Mouse (Mus musculus): ENCODE measurements around the gene Yod1.

Yod1 gene

DNA sequence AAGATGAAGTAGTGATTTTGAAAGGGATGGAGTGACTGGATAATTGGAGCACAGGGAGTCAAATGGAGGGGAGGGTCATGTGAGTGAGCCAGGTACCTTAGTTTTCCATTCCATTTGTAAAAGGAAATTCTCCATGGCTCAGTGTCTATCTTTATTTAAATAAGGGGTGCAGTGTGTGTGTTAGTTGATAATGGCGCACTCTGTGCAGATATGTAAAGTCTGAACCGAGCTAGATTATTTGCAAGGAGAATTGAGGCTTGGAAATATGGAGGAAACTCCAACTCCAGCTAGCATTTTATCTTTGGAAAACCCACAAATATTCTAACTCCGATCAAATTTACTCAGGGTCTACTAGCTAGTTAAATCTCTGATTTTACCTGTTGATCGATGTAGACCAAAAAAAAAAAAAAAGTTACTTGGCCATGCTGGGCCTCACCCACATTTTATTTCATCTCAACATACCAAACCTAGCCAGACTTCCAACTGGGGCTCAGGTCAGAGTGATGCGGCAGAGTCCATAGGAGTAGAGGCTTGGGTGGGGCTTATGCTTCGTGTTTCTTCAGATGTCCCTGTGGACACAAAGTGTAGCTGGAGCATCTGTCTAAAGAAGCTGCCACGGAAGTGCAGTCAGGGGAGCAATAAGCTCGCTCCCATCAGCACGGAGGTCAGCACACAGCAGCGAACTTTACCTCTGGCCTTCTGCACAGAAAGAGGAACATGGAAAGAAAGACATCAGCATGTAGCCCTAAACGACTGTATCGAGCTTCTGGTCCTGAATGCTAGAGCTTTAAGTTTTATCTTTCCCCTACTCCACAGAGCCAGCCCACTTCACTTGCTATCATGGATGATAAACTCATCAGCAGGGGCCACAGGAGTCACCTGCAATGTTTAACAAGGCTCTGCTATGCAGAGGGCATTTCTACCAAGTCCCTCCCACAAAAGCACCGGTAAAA is 15.9 kb downstream of the Yod1 start:
- no peak for DNase-seq (ENCODE audit: low spot score in 2 of 2)

DNA sequence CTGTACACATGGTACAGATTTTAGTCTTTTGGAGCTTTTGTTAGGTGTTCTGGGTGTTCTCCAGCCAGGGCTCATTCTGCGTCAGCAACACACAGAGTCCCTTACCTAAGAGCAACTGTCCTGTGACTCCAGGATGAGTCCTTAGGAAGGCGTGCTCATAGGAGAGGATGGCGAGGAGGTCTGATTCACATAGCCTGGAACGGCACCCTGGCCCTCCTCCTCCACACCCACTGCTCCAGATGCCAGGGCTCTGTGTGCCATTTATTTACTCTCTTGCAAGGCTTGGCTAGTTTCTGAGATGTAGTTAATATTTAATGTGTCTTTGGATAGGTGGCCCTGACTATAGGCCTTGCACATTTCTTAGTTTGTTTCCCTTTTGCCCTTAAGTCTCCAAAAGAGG is 16.5 kb downstream of the Yod1 start:
- no peak for DNase-seq (ENCODE audit: low spot score in 2 of 2)

DNA sequence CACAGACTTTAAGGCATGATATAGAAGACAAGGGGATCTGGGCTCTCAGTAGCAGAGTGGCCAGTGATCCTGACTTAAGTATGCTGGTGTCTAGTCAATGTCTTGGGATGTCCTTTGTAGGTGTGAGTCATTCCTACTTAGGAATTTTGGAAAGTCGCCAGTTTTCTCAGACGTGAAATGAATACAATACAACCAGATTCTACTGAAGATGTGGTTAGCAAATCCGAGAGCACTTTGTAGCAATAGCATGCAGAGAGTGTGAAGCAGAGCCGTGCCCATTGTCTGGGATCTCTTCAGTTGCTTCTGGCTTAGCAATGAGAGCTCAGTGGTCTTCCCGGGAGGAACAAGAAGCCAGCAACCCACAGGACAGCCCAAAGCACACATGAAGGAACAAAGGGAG is 17.3 kb downstream of the Yod1 start:
- no peak for DNase-seq (ENCODE audit: low spot score in 2 of 2)

DNA sequence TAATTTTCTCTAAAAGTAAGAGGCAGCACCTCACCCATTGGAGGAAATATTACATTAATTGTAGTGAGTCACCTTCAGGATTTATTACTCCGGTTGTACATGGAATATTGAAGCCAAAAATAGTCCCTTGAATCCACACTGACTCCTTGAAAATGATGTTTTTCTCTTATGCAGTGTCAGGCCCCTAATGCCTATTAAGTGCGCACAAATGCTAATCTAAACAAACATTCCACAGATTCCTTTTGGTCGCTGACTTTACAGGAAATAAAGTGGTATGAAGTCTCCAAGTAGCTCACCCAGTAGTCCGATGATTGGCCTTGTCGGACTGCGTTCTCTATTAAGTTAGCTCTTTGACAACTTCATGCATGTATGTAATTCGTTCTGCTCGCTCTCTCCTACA is 17.7 kb downstream of the Yod1 start:
- no peak for DNase-seq (ENCODE audit: low spot score in 2 of 2)

DNA sequence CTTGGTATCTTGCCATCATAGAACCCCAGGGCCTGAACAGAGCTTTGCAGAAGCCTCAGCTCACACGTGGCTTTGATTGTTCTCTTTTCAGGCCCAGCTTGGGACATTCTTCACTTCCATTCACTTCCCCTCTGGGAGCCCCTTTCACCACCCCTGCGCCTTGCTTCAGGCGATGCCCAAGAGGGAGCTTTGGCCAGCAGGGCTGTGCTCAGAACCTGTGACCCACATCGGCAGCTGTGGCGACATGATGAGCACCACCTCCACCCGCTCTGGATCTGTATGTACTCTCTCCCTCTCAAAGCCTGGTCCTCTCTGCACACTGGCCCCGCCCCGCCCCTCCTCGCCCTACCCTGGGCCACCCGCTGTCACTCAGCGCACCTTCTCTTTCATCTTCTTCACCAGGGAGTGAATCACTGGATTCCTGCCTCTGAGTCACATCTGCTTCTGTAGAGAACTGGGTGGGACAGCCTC is 20.3 kb downstream of the Yod1 start:
- no peak for DNase-seq (ENCODE audit: low spot score in 2 of 2)

DNA sequence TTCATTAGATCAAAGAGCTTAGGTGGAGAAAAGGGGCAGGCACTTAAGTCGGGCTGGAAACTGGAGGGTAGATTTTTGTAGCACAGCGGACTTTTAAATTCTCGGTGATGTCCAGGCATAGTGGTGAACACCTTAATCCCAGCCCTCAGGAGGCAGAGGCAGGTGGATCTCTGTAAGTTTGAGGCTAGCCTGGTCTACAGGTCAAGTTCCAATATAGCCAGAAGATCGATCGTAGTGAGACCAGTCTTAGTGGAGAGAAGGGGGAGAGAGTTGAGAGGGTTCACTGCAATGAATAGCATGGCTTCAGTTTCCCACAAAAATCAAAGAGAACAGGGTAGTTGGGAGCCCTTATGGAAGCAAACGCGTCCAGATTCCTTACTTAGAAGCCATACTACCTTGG is 20.8 kb downstream of the Yod1 start:
- no peak for DNase-seq (ENCODE audit: low spot score in 2 of 2)

DNA sequence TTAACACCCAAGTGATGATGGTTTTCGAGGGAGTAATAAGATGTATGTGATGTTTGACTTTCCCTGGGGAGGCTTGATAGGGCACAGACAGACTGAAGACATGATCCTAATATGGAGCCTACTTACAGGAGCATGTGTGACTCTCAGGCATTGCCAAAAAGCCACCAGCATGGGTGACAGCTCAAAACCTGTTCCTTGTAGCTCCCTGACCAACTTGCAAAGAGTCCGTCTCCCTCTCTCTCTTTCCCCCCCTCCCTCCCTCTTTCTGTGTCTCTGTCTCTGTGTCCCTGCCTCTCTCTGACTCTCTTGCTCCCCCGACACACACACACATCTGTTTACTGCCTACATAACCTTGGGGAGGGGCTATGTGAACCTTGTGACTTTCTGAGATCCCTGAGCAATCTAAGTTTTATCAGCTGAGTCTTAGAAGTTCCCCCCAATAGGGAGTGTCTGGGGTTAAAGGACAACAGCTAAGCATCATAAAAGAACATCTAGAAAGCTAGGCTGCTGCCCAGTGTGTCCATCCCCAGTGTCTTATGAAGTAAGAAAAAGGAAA is 21.5 kb downstream of the Yod1 start:
- DNase-seq (ENCODE audit: low spot score in 2 of 2) = no peak

DNA sequence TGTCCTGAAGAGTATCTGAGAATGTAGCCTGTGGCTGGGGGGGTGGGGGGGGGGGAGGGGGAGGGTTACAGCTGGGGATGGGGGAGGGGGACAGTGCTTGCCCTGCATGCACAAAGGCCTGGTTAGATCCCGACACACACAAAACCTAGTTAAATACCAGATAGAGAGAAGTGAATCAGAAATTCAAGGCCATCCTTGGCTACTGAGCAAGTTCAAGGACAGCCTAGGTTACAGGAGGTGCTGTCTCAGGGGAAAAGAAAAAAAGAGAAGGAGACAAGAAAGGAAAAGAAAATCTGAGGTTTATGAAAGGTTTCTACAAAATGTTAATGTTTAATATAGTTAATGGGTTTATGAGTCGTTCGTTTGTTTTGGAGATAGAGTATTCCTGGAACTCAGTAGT is 22.5 kb downstream of the Yod1 start:
- DNase-seq (ENCODE audit: low spot score in 2 of 2) = no peak

DNA sequence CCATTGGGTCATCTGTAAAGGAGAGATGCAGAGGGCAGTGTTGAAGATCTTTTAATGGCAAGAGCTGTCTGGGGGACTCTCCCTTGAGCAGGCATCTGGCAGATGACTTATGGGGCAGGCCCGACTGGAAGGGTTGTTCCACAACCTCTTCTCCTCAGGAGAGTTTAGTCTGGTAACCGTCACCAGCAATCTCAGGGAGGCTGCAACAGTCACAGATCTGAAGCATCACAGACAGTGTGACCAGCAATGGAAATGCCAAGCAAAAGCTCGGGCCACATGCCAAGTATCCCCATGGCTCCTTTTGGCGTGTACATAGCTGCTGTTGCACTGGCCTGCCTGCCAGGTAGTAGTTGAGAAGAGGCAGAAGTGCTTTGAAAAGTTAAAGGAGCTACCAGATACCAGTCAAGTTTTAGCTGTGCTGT is 23.1 kb downstream of the Yod1 start:
- DNase-seq (ENCODE audit: low spot score in 2 of 2) = no peak

DNA sequence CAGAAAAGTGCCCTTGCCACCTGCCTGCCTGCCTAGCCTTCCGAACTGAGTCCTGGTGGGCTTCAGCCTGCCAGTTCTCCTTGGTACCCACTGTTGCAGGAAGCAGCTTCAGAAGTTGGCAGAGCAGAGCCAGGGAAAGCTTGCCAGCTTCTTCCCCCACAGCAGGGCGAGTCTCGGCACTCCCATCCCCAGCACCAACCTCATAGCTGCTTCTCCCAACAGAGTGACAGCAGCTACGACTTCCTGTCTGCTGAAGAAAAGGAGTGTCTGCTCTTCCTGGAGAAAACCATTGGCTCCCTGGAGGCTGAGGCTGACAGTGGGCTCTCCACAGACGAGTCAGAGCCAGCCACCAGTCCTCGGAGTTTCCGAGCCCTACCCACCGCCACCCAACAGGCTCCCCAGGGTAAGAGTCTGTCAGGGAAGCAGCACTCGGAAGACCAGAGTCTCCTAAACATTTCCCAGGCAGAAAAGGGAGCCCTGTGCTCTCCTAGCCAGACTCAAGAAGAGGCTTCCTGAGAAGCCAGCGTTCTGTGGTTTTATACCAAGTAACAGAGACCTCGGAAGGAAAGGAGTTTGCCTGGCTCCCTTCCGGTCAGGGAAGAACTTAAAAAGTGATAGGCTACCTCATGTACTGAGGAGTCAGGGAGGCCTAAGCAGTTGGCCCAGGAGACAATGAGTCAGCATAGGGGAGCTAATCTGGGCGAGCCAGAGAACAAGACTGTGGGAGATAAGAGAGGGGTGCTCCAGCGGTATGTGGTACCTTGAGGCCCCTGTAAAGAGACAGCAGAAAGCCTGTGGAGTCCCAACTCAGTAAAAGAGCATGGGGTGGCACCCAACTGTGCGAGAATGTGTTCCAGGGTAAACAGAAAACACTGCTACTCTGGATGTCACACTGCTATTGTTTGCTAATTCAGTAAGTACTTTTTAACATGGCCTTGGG is 23.9 kb downstream of the Yod1 start:
- DNase-seq (ENCODE audit: low spot score in 2 of 2) = no peak

DNA sequence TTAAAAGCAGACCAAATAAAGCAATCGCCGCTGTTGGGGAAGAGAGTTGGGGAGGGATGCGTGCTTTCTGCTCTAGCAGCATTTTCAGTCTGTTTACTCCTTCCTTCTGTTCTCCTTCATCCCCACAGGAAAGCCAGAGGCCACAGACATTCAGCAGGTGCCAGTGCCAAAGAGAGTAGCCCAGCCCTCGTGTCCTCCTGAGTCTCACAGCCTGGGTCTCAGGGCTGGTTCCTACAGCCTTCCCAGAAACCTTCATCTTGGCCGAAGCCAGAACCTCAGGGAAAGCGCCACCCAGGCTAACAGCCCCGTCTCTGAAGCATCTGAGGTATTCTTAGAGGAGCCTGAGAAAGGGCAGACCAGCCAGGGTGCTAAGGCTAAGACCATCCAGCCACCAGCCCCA is 25.1 kb downstream of the Yod1 start:
- no peak for DNase-seq (ENCODE audit: low spot score in 2 of 2)

DNA sequence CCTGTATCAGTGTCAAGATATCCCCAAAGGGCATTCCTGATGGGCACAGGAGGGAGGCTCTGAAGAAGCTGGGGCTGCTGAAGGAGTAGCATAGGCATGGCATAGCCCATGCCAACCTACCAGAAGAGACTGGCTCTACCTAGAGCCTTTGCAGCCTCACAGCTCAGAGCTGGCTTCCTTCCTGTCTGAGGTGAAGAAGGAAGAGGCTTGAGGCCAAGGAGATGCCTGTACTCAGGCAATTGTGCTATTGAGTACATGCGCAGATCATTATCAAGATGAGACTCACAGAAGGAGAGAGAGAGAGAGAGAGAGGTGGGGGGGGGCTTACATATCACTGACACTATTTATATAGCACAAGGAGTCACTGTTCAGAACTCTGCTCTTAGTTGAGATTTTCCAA is 26.6 kb downstream of the Yod1 start:
- no peak for DNase-seq (ENCODE audit: low spot score in 2 of 2)

DNA sequence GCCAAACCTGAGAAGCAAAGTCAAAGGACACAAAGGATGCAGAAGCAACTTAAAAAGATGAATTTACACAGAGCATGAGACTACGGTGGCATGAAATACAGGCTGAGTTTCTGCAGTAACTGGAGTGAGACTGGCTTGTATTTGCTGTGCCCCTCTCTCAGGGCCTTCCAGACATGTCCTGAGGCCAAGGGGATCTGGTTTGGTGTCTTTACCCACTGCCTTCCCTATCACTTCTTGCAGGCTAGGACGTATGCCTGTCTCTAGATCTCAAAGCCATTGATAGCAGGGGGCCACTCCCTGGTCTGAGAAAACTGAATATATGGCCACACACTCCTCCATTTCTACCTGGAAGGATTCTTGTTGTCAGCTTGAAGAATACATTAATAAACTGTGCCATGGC is 27.1 kb downstream of the Yod1 start:
- no peak for DNase-seq (ENCODE audit: low spot score in 2 of 2)

DNA sequence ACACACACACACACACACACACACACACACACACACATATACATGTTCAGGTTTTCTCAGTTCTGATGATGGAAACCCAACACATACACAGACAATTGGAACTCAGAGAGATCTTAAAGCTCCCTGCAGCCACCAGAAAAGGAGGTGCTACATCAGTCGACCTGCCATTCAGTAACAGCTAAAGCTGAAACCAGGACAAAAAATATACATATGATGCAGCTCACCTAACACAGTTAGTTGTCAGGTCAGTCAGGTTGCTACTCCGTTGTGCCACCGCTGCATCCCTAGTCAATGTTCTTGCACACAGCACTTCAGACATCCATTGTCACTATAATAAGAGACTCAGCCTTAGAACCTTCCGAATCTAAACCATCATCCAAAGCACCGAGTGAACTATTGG is 27.8 kb downstream of the Yod1 start:
- no peak for DNase-seq (ENCODE audit: low spot score in 2 of 2)

DNA sequence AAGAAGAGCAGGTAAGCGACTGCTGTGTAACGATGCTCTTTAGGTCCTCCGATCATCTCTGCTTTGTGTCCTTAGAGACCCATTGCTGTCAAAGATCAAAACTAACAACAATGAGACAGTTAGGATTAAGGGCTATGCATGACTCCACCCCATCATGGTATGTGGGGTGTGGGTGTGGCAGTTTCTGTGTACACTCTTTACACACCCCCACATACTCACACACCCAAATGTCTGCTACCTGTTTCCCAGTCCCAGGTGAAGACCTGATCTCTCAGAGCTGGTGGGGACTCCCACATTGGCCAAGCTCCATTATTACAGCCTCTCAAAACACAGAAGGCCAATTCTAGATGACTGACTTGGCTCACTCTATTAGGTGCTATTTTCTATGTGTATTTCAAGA is 28.5 kb downstream of the Yod1 start:
- no peak for DNase-seq (ENCODE audit: low spot score in 2 of 2)

DNA sequence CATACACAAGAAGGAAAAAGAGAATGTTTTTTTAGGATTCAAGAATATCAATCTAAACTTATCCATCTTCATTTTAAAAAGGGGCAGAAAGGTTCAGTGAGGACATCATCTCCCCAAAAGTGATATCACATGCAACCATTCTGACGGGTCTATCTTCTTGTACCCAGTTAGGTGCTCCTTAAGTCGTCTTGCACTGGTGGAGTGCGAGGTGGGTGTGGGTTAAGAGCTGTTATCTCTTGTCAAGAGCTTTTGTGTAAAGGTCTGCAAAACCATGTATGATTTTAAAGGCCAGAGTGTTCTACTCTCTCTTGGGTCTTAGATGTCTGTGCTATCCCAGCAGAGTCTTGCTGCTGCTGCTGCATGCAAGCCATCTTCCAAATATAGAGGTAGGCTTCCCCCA is 29.7 kb downstream of the Yod1 start:
- no peak for DNase-seq (ENCODE audit: low spot score in 2 of 2)

DNA sequence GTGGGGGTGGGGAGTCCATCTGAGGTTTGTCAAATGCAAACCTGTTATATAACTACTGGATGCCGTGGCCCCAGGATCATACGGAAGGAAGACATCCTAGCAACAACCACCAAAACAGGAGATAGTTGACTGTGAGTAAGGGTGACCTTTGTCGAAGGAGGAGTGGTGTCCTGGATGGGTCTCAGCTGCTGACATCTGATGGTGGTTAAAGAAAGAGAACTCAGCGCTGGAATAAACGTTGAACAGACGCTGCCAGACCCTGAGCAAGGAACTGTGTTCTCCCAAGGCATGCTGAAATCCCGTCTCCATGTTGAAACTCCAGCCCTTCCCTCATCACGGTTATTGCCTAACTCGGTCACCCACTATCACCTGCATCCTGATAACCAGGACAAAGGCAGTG is 42.6 kb downstream of the Yod1 start:
- DNase-seq (ENCODE audit: low spot score in 2 of 2) = no peak

DNA sequence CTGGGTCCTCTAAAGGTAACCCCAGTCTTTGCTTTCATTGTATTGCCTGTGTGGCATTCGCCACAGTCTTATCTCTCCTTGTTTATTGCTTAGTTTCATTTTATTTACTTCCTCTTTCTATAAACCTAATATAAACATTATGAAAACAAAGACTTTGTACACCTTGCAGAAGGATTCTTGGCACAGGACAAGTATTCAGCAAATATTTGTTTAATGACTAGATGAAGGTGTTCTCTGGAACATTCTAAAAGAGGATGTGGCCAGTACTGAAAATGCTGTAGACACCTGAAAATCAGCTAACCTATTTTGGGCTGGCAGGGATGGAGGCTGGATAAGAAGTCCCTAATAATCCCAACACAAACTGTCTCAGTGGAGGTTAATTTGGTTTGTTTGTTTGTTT is 44.5 kb downstream of the Yod1 start:
- no peak for DNase-seq (ENCODE audit: low spot score in 2 of 2)

DNA sequence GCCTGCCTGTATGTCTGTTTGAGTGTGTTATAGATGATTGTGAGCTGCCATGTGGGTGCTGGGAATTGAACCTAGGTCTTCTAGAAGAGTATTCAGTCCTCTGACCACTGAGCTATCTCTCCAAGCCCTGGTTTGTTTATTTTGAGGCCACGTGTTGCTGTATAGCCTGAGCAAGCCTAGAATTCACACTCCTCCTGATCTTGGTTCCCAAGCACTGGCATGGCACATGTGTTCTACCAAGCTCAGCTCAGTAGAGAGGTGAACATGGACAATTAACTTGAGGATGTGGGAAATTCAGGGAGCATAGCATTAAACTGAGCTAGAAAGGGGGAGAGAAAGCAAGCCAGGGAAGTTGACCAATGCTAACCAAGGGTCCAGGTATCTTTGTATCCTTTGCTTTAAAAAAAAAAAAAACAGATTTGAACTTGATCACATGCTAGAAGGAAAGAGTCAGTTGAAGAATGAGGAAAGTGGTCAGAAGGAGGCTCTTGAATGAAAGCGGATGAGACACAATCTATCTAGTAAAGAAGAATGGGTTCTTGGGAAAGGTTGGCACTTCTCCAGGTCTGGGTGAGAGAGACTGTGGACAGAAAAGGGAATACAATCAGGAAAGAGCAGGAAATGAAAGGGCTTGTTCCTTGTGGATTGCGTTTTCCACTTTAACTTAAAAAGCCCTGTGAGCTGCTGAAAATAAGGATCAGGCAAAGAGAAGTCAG is 45.1 kb downstream of the Yod1 start:
- DNase-seq (ENCODE audit: low spot score in 2 of 2) = no peak

DNA sequence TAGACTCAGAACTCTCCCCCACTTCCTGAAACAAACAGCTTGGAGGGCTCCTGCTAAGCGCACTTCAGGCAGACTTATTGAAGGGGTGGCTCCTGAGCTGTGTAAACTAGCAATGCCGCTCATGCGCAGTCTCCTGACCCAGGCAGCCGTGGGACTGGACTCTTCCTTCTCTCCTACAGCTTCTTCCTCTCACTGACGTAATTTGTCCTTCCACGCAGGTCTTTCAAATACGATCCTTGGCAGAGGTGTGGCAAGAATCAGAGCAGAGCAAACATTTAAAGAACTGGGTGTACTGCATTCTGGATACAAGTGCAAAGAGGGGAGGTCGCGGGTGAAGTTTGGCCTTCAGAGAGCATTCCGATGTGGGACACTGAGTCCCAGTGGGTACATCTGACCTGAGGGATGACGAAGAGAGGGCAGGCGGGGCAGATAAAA is 46.9 kb downstream of the Yod1 start:
- DNase-seq (ENCODE audit: low spot score in 2 of 2) = no peak

DNA sequence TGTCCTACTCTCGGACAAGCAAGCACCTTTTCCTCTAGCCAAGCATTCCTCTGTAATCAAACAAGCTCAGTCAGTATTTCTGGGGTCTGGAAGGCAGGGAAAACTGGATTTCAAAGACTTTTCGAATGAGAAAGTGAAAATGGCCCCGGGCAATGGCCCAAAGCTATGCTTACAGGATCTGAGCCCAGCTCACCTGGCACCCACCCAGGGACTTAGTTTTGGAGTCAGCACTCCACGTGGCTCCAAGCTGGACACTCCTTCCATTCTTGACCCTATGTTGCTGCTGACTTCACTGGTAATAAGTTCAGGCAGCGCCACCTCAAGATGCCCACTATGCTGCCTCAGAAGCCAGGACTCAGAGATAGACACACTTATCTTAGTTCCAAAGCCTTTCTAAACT is 49.9 kb downstream of the Yod1 start:
- DNase-seq (ENCODE audit: low spot score in 2 of 2) = no peak

DNA sequence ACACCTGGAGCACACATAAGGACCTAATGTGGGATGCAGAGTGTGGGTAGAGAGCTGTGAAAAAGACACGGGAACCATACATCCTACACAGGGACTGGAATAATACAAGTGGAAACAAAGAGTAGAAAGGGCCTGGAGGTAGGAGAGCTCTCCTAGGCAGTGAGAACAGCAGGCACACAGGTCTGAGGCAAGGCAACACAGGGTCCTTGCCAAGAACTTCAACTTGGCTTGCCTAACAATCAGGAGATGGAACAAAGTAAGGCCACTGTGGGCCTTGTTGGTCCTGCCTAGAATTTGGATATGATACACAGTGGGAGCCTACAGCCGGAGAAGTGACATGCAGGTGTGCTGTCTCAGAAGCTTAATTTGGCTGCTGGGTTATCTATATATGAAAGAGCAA is 52.8 kb downstream of the Yod1 start:
- no peak for DNase-seq (ENCODE audit: low spot score in 2 of 2)
